Comparison of ENCODE assay signal across 8 mouse cellular contexts in genomic region chr16:92698612-92698998, GRCm38 (mm10).
DNase-seq lines count a peak whose midpoint lies in the region; ATAC-seq and TF ChIP-seq lines count a peak whose summit lies in the region.

No protein-coding gene starts in this region.

- ATAC-seq in hindbrain, embryonic 14.5 days (ENCODE audit: low FRiP score), result peak; percentile 61; the same call in 1 of the 2 replicates
- ATAC-seq in megakaryocyte, adult 5-6 weeks (ENCODE audit: poor library complexity, severe bottlenecking), result peak; percentile 76

- DNase-seq in T-cell, adult 2 months (ENCODE audit: low spot score), result peak; percentile 86
- DNase-seq in cerebellum, postnatal 25 days, result peak; percentile 88 to 93
- peak; percentile 66 to 76 for DNase-seq in frontal cortex, postnatal 25 days (ENCODE audit: low spot score in 2 of 2)
- peak; percentile 89 for DNase-seq in hindbrain, embryonic 14.5 days (ENCODE audit: low spot score)
- DNase-seq in left cerebral cortex, adult 2 months (ENCODE audit: extremely low spot score in 1 of 2, low spot score in 2 of 2), result peak; percentile 78 to 87
- DNase-seq in right cerebral cortex, adult 18-20 months, result peak; percentile 76
- peak; percentile 76 for DNase-seq in urinary bladder, postnatal 10 days (ENCODE audit: low spot score)

- H3K4me3 ChIP-seq in hindbrain, embryonic 14.5 days (replicated peaks; ENCODE audit: low read length), result peak overlapping the region; percentile 45
- peak overlapping the region; percentile 22 for H3K4me3 ChIP-seq in left cerebral cortex, adult 2 months

- peak overlapping the region; percentile 91 for H3K4me2 ChIP-seq in hindbrain, embryonic 14.5 days (replicated peaks)

- no peaks in the 10 kb centered on the region for H3K36me3 ChIP-seq in hindbrain, embryonic 14.5 days (replicated peaks; ENCODE audit: control insufficient read depth, insufficient read depth)

- H3K9ac ChIP-seq in hindbrain, embryonic 14.5 days, result no peak overlapping the region; the same call in 1 of the 2 replicates

- peaks cover 90% of the 10 kb centered on the region for H3K27me3 ChIP-seq in hindbrain, embryonic 14.5 days (ENCODE audit: control insufficient read depth, insufficient read depth, low read length)

- no peaks in the 10 kb centered on the region for H3K9me3 ChIP-seq in hindbrain, embryonic 14.5 days (ENCODE audit: control insufficient read depth, low read length)

- peak; percentile 94 for TF ChIP-seq CTCF in left cerebral cortex, adult 2 months (IDR thresholded peaks at IDR 0.05)

- no peak overlapping the region for H3K27ac ChIP-seq in hindbrain, embryonic 14.5 days
- no peak overlapping the region for H3K27ac ChIP-seq in left cerebral cortex, adult 2 months

- intact Hi-C loops in left cerebral cortex, adult 2 months (cut with DNase I), result loop anchor here (1.0 to 10.0 kb wide), 5 partner anchors 133 to 1396 kb away; no protein-coding TSS in a partner anchor

- WGBS in hindbrain, embryonic 14.5 days, result under 1% methylated on average over 26 of the region's 26 CpGs

- H3K4me1 ChIP-seq in hindbrain, embryonic 14.5 days (replicated peaks; ENCODE audit: control insufficient read depth, insufficient read depth, low read length), result peaks cover 18% of the 10 kb centered on the region
